Mouse (Mus musculus) bone marrow macrophage, adult 2 months (primary cell): Measurements from ENCODE around the gene Olfr782.
"Not testable (repeated sequence)": the region's sequence is repeated elsewhere in the genome, so short reads cannot be mapped to it uniquely, and the experiment has no call there.

Source experiments
- CTCF ChIP-seq: IDR thresholded peaks from 2 replicates; pipeline ENCODE4 v1.5.1; 2012; ENCODE audit warnings: low read depth, mild to moderate bottlenecking, low read length, moderate library complexity
- POLR2A ChIP-seq: IDR thresholded peaks from 2 replicates; pipeline ENCODE4 v1.6.1; 2012; ENCODE audit warnings: mild to moderate bottlenecking, low read depth, low read length, borderline replicate concordance

DNA sequence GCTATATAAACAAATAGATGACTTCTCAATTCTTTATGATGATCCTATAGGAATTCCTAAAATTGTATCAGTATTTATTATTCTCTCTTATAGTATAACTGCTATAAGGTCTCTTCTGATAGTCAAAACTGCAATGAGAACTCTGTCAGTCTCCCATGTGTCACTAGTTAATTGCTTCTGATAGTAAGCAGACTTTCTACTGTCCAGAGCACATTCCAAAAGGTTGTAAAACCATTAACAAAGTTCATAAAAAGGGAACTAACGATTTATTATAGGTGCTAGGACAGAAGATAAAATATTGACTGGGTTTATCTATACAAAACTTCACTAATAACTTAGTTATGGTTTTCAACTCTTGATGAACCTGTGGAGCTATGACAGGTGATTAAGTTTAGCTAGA is 35.7 kb upstream of the Olfr782 start:
- TF ChIP-seq CTCF, POLR2A: not testable (repeated sequence)
